Mouse (Mus musculus) limb, embryonic 10.5 days (tissue): ENCODE data around the gene Myog. TPM values are rescaled to one million over a fixed set of nuclear protein-coding genes. Genes with fewer than 3 reads are reported as not detected.

Source experiments
- DNase-seq: peaks from one replicate; pipeline ENCODE4 v3.0.0-alpha.2; 2017; ENCODE audit warnings: low spot score
- H3K27ac ChIP-seq: fragments of 300-500 bp; sonication (generic); 2 replicates; pipeline ENCODE4 v1.5.1; 2016; ENCODE audit warnings: mild to moderate bottlenecking
- H3K27me3 ChIP-seq: fragments of 300-500 bp; sonication (generic); 2 replicates; pipeline ENCODE4 v1.6.1; 2016; ENCODE audit warnings: low read depth, mild to moderate bottlenecking; ENCODE audit not compliant: poor library complexity, severe bottlenecking
- H3K36me3 ChIP-seq: fragments of 300-500 bp; sonication (generic); 2 replicates; pipeline ENCODE4 v1.6.1; 2016; ENCODE audit warnings: mild to moderate bottlenecking, moderate library complexity
- H3K4me1 ChIP-seq: fragments of 300-500 bp; sonication (generic); 2 replicates; pipeline ENCODE4 v1.6.1; 2016
- H3K4me3 ChIP-seq: fragments of 300-500 bp; sonication (generic); 2 replicates; pipeline ENCODE4 v1.5.1; 2016; ENCODE audit warnings: mild to moderate bottlenecking, moderate library complexity
- H3K9me3 ChIP-seq: fragments of 300-500 bp; sonication (generic); replicated peaks from 2 replicates; pipeline ENCODE4 v1.6.1; 2016; ENCODE audit warnings: mild to moderate bottlenecking
- WGBS: fragments of 180-500 bp; shearing (Covaris S2); methylation state at CpG from one replicate; pipeline ENCODE4 v1.1.7; 2016; 5-methylcytosine and 5-hydroxymethylcytosine counted together
- polyA plus RNA-seq: library from polyadenylated mRNA; unstranded; fragments of >200 nt; fragmentation: Nextera tagmentation; extraction: Ambion mirVana; gene quantifications from 2 replicates; pipeline ENCODE4 v1.2.1, GENCODE M21; 2016

Myog gene
- polyA plus RNA-seq, 1 experiment from 2014 or later, result 16.0 TPM

- Histone ChIP-seq H3K36me3 (no peaks in the 10 kb centered on the region), H3K4me3 (no peak overlapping the region), H3K27ac (no peak overlapping the region), H3K4me1 (peaks cover 16% of the 10 kb centered on the region; the same call in 1 of the 2 replicates), H3K9me3 (no peaks in the 10 kb centered on the region), H3K27me3 (no peaks in the 10 kb centered on the region)
- DNase-seq, result no peak
- WGBS, result 88% methylated on average over 12 of the region's 12 CpGs
Measured at GRCm38 (mm10) chr1:134335924-134336810, 46.4 kb downstream of the Myog start.

- no peak for DNase-seq
- Histone ChIP-seq H3K27ac (no peak overlapping the region), H3K4me3 (no peak overlapping the region), H3K27me3 (no peaks in the 10 kb centered on the region), H3K36me3 (no peaks in the 10 kb centered on the region), H3K9me3 (no peaks in the 10 kb centered on the region), H3K4me1 (peaks cover 16% of the 10 kb centered on the region; the same call in 1 of the 2 replicates)
- WGBS, result 86% methylated on average over 11 of the region's 11 CpGs
Measured at GRCm38 (mm10) chr1:134336958-134337710, 47.3 kb downstream of the Myog start.

- no peaks in the 10 kb centered on the region for H3K36me3 ChIP-seq
- H3K9me3 ChIP-seq, result no peaks in the 10 kb centered on the region
- no peak overlapping the region for H3K4me3 ChIP-seq
- H3K27ac ChIP-seq, result no peak overlapping the region
- DNase-seq, result no peak
- H3K27me3 ChIP-seq, result no peaks in the 10 kb centered on the region
- peaks cover 16% of the 10 kb centered on the region for H3K4me1 ChIP-seq
- WGBS, result 91% methylated on average over 7 of the region's 7 CpGs
Measured at GRCm38 (mm10) chr1:134339162-134339561, 49.4 kb downstream of the Myog start.

- peak; percentile 25 for DNase-seq
- Histone ChIP-seq H3K27me3 (no peaks in the 10 kb centered on the region), H3K27ac (no peak overlapping the region), H3K4me1 (peaks cover 23% of the 10 kb centered on the region), H3K4me3 (no peak overlapping the region), H3K9me3 (no peaks in the 10 kb centered on the region), H3K36me3 (no peaks in the 10 kb centered on the region)
- WGBS, result 95% methylated on average over 18 of the region's 18 CpGs
Measured at GRCm38 (mm10) chr1:134339757-134340619, 50.2 kb downstream of the Myog start.

GRCm38 (mm10) chr1:134341641-134342277 is 52.0 kb downstream of the Myog start:
- no peak overlapping the region for H3K4me3 ChIP-seq
- 82% methylated on average over 5 of the region's 5 CpGs for WGBS
- no peak overlapping the region for H3K27ac ChIP-seq
- peak; percentile 21 for DNase-seq
- no peaks in the 10 kb centered on the region for H3K9me3 ChIP-seq
- H3K36me3 ChIP-seq, result peaks cover 12% of the 10 kb centered on the region
- no peaks in the 10 kb centered on the region for H3K27me3 ChIP-seq
- H3K4me1 ChIP-seq, result peaks cover 15% of the 10 kb centered on the region

Other genes starting within 250 kb of the Myog start
- 10.1 and 17.7 TPM in 2 replicates for gene Btg2, start 210.9 kb upstream of the Myog start, polyA plus RNA-seq
- not detected in 2 replicates for gene Chit1, start 178.7 kb upstream of the Myog start, polyA plus RNA-seq
- gene Chil1, start 107.8 kb upstream of the Myog start, polyA plus RNA-seq, result 0.80 TPM in 1 of 2 replicates, not detected in the other
- gene Mybph, start 96.5 kb upstream of the Myog start, polyA plus RNA-seq, result 0.56 and 0.98 TPM in 2 replicates
- gene Adora1, start 54.6 kb upstream of the Myog start, polyA plus RNA-seq, result 0.06 and 0.69 TPM in 2 replicates
- gene Ppfia4, start 42.9 kb downstream of the Myog start, polyA plus RNA-seq, result 1.8 and 2.3 TPM in 2 replicates
- 118 TPM in 2 replicates for gene Tmem183a, start 72.0 kb downstream of the Myog start, polyA plus RNA-seq
- not detected in 2 replicates for gene 4933406M09Rik, start 96.0 kb downstream of the Myog start, polyA plus RNA-seq
- gene Cyb5r1, start 115.6 kb downstream of the Myog start, polyA plus RNA-seq, result 41.6 and 44.4 TPM in 2 replicates
- gene Adipor1, start 125.4 kb downstream of the Myog start, polyA plus RNA-seq, result 79.8 and 85.0 TPM in 2 replicates
- 41.6 and 43.7 TPM in 2 replicates for gene Klhl12, start 165.5 kb downstream of the Myog start, polyA plus RNA-seq
- gene Rabif, start 204.7 kb downstream of the Myog start, polyA plus RNA-seq, result 36.6 and 38.2 TPM in 2 replicates